Mouse (Mus musculus) embryonic facial prominence, embryonic 15.5 days (tissue): ENCODE results near the gene Crispld2. TPM values are rescaled to one million over a fixed set of nuclear protein-coding genes. Genes with fewer than 3 reads are reported as not detected.

Experiments used
- ATAC-seq: fragments of 200-750 bp; cut with Nextera tagmentation; 2 replicates; pipeline ENCODE4 v1.8.0; 2017; ENCODE audit warnings: low read depth, moderate TSS enrichment; ENCODE audit not compliant: insufficient number of reproducible peaks, low FRiP score, low TSS enrichment
- H3K27ac ChIP-seq: fragments of 300-500 bp; sonication (generic); replicated peaks from 2 replicates; pipeline ENCODE4 v1.5.1; 2015; ENCODE audit warnings: mild to moderate bottlenecking, inconsistent platforms
- H3K27me3 ChIP-seq: fragments of 300-500 bp; sonication (generic); 2 replicates; pipeline ENCODE4 v1.6.1; 2015; ENCODE audit warnings: inconsistent platforms
- H3K36me3 ChIP-seq: fragments of 300-500 bp; sonication (generic); 2 replicates; pipeline ENCODE4 v1.6.1; 2015; ENCODE audit warnings: mild to moderate bottlenecking, inconsistent platforms
- H3K4me1 ChIP-seq: fragments of 300-500 bp; sonication (generic); 2 replicates; pipeline ENCODE4 v1.6.1; 2015; ENCODE audit warnings: inconsistent platforms
- H3K4me2 ChIP-seq: fragments of 300-500 bp; sonication (generic); replicated peaks from 2 replicates; pipeline ENCODE4 v1.6.1; 2015; ENCODE audit warnings: mild to moderate bottlenecking, inconsistent platforms
- H3K4me3 ChIP-seq: fragments of 300-500 bp; sonication (generic); replicated peaks from 2 replicates; pipeline ENCODE4 v1.5.1; 2015; ENCODE audit warnings: mild to moderate bottlenecking, inconsistent platforms
- H3K9ac ChIP-seq: fragments of 300-500 bp; sonication (generic); 2 replicates; pipeline ENCODE4 v1.6.1; 2015; ENCODE audit warnings: inconsistent platforms
- H3K9me3 ChIP-seq: fragments of 300-500 bp; sonication (generic); replicated peaks from 2 replicates; pipeline ENCODE4 v1.6.1; 2016; ENCODE audit warnings: inconsistent platforms
- WGBS: fragments of 180-500 bp; shearing (Covaris S2); methylation state at CpG from one replicate; pipeline ENCODE4 v1.1.7; 2015; 5-methylcytosine and 5-hydroxymethylcytosine counted together
- polyA plus RNA-seq: library from polyadenylated mRNA; unstranded; fragments of >200 nt; fragmentation: Nextera tagmentation; extraction: Ambion mirVana; gene quantifications from 2 replicates; pipeline ENCODE4 v1.2.1, GENCODE M21; 2015

Crispld2 gene
- polyA plus RNA-seq, 1 experiment from 2014 or later = 13.1 TPM

DNA sequence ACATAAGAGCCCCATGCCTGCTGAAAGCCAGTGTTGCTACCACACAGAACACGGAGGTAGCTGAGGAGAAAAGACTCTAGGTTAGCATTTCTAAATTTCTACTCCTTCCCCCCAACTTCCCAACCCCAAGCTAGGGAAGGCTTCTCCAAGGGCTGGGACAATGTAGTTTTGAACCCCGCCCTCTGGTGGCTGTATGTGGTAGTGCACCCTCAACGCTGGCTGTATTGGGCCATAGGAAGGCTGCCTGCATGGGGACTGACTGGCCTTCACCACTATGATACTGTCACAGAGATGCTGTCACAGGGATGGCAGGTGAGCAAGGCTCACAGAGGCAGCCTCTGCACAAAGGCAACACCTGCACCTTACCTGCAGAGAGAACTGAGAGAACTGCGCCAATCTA lies 79.4 kb downstream of the Crispld2 start:
- ATAC-seq = no peak
- H3K27ac ChIP-seq = no peak overlapping the region
- no peaks in the 10 kb centered on the region for H3K27me3 ChIP-seq
- no peak overlapping the region for H3K4me3 ChIP-seq
- H3K9me3 ChIP-seq = no peaks in the 10 kb centered on the region
- H3K36me3 ChIP-seq = no peaks in the 10 kb centered on the region
- H3K4me1 ChIP-seq = peaks cover 31% of the 10 kb centered on the region; the same call in 1 of the 2 replicates
- H3K9ac ChIP-seq = no peak overlapping the region
- 25% methylated on average over 4 of the region's 4 CpGs for WGBS
- no peak overlapping the region for H3K4me2 ChIP-seq

DNA sequence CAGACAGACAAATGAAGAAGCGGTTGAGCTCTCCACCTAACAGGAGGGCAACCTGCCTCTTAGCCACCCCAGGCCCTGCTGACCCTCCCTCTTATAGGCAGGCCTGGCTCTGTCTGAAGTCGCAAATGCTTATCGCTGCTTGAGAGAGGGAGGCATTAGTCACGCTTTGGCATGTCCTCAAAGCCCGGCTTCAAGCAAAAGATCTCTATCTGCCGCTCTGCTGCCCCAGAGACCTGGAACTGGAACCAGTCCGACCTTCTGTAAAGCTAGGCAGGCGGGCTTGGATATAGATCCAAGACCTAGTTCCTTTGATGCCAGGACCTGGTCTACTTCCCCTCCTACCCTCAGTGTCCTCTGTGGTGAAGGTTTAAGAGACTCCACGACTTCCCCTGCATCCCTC lies 80.0 kb downstream of the Crispld2 start:
- Histone ChIP-seq H3K4me1 (peaks cover 31% of the 10 kb centered on the region; the same call in 1 of the 2 replicates), H3K9me3 (no peaks in the 10 kb centered on the region), H3K27ac (no peak overlapping the region), H3K4me2 (no peak overlapping the region), H3K9ac (no peak overlapping the region), H3K36me3 (no peaks in the 10 kb centered on the region), H3K27me3 (no peaks in the 10 kb centered on the region), H3K4me3 (no peak overlapping the region)
- 50% methylated on average over 9 of the region's 9 CpGs for WGBS
- ATAC-seq = no peak

DNA sequence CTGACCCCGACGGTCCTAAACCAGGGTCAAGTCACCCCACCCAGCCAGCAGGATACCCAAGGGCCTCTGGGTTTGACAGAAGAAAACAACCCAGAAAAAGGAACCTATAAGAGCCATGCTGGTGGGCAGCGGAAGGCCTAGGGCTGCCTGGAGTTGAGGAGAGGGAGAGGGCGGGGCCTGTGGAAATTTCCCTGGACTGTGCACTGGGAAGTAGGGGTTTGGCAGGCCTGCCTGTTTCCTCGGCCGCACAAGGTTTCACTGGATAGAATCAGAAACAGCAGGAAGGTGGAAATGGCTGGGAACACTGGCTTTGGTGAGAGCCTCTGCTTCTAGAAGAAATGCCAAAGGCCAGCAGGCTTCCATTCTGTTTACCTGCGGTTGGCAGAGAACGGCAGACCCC lies 80.6 kb downstream of the Crispld2 start:
- H3K9me3 ChIP-seq = no peaks in the 10 kb centered on the region
- 67% methylated on average over 8 of the region's 8 CpGs for WGBS
- no peak for ATAC-seq
- no peak overlapping the region for H3K4me3 ChIP-seq
- H3K27ac ChIP-seq = no peak overlapping the region
- H3K36me3 ChIP-seq = no peaks in the 10 kb centered on the region
- H3K4me1 ChIP-seq = peaks cover 31% of the 10 kb centered on the region; the same call in 1 of the 2 replicates
- no peak overlapping the region for H3K9ac ChIP-seq
- no peak overlapping the region for H3K4me2 ChIP-seq
- no peaks in the 10 kb centered on the region for H3K27me3 ChIP-seq

DNA sequence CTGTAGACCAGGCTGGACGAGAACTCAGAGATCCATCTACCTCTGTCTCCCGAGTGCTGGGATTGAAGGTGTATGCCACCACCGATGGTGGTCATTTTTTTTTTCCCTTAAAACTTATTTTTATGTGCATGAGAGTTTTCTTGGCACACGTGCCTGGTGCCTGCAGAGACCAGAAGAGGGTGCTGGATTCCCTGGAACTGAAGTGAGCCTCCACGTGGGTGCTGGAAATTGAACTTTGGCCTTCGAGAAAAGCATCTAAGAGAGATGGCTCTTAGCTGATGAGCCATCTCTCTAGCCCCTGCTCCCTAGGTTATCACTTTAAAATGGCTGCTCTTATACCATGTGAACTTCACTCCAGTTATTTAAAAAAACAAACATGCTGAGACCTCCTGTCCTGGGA lies 82.3 kb downstream of the Crispld2 start:
- H3K4me2 ChIP-seq = no peak overlapping the region
- no peak overlapping the region for H3K27ac ChIP-seq
- no peaks in the 10 kb centered on the region for H3K27me3 ChIP-seq
- no peak for ATAC-seq
- WGBS = 73% methylated on average over 6 of the region's 6 CpGs
- no peak overlapping the region for H3K4me3 ChIP-seq
- peaks cover 26% of the 10 kb centered on the region; the same call in 1 of the 2 replicates for H3K4me1 ChIP-seq
- H3K9me3 ChIP-seq = no peaks in the 10 kb centered on the region
- no peak overlapping the region for H3K9ac ChIP-seq
- no peaks in the 10 kb centered on the region for H3K36me3 ChIP-seq

DNA sequence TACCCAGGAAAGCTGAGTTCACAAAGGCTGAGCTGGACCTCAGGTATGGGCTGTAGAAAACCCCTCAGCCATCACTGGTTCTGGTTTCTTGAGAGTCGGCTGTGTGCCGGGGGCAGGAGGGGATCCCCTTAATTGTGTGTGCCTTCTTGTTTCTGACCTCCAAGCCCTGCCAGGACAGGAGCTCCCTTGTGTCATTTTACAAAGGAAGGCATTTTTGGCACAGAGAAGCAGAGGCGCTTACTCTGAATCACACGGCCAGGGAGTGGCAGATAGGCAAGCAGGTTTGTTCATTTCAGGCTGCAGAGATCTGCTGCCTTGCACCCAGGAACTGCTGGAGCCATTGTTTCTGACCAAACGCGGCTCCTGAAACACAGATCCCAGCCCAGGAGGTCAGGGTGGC lies 83.1 kb downstream of the Crispld2 start:
- Histone ChIP-seq H3K4me3 (no peak overlapping the region), H3K27ac (no peak overlapping the region), H3K4me2 (no peak overlapping the region), H3K4me1 (peaks cover 26% of the 10 kb centered on the region; the same call in 1 of the 2 replicates), H3K9ac (no peak overlapping the region), H3K9me3 (no peaks in the 10 kb centered on the region), H3K36me3 (no peaks in the 10 kb centered on the region), H3K27me3 (no peaks in the 10 kb centered on the region)
- 34% methylated on average over 6 of the region's 6 CpGs for WGBS
- ATAC-seq = no peak

DNA sequence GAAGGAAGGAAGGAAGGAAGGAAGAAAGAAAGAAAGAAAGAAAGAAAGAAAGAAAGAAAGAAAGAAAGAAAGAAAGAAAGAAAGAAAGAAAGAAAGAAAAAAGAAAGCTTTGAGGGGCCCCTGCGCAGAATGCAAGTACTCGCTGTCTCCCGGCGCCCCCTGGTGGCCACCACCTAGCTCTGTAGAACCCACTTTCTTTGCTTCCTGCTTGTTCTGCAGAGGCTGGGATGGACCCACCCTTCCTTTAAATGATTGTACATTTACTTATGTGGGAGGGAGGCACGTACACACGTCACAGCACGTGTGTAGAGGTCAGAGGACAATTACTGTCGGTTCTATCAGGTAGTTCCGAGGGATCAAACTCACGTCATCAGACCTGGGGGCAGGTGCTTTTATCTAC lies 85.8 kb downstream of the Crispld2 start:
- Histone ChIP-seq H3K4me2 (no peak overlapping the region), H3K36me3 (peaks cover 26% of the 10 kb centered on the region), H3K27ac (no peak overlapping the region), H3K4me1 (peaks cover 9% of the 10 kb centered on the region; the same call in 1 of the 2 replicates), H3K9ac (no peak overlapping the region), H3K4me3 (no peak overlapping the region), H3K9me3 (no peaks in the 10 kb centered on the region), H3K27me3 (no peaks in the 10 kb centered on the region)
- no peak for ATAC-seq
- WGBS = 11% methylated on average over 10 of the region's 10 CpGs

DNA sequence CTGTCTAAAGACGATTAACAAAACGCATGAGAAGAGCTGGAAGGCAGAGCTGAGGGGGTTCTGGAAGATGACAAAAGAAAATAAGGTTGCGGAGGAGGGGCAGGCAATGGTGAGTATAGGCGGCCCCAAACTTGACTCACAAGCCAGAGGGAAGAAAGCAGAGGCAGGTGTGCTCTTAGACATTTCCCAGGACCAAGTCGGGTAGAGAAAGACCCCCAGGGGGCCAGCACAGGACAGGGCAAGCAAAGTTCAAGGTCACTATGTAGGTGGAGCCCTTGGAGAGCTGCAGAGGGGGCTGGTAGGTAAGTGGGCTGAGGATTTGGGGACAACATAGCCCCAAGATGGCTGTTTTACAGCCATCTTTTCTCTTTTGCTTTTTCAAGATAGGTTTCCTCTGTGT lies 87.1 kb downstream of the Crispld2 start:
- H3K4me3 ChIP-seq = no peak overlapping the region
- peaks cover 33% of the 10 kb centered on the region for H3K36me3 ChIP-seq
- ATAC-seq = no peak
- H3K4me2 ChIP-seq = no peak overlapping the region
- WGBS = 49% methylated on average over 5 of the region's 5 CpGs
- H3K9me3 ChIP-seq = no peaks in the 10 kb centered on the region
- no peak overlapping the region for H3K27ac ChIP-seq
- no peak overlapping the region for H3K9ac ChIP-seq
- no peaks in the 10 kb centered on the region for H3K27me3 ChIP-seq
- 0 out of 2 replicates have a peak, but pooled peaks cover 5% of the 10 kb centered on the region for H3K4me1 ChIP-seq

DNA sequence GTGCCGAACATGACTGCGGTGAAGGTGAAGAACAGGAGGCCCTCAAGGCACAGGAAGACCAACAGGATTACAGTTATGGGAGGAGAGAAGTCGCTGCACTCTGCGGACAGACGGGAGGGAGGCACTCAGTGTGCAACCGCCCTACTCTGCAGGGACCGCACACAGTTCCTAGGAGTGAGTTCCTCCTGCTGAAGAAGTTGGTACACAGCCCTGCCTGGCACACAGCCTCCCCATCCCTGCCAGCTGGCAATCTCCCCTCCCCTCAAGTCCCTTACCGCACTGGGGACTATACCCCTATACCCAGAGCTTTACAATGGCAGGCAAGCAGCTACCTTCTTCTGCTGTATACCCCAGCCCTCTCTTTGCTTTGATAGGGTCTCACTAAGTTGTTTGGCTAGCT lies 91.0 kb downstream of the Crispld2 start:
- no peak for ATAC-seq
- H3K9me3 ChIP-seq = no peaks in the 10 kb centered on the region
- H3K9ac ChIP-seq = no peak overlapping the region

DNA sequence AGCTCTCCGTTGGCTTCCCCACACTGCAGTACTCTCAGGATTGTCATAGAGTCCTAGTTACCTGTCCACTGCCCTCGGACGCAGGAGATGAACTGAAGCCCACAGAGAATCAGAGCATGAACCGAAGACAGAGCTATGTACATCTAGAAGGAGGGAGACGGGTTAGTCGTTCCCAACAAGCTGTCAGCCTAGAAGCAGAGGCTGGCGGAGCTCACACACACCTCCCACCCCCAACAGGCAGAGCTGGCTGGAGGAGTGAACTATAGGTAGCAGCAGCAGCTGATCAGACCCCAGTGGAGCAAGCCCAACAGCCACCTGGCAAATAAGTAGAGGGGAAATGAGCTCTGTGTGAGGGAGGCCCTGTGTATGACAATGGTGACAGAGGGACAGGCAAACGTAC lies 92.5 kb downstream of the Crispld2 start:
- Histone ChIP-seq H3K36me3 (peaks cover 79% of the 10 kb centered on the region), H3K9ac (no peak overlapping the region), H3K4me3 (no peak overlapping the region), H3K4me1 (no peaks in the 10 kb centered on the region), H3K4me2 (no peak overlapping the region), H3K27ac (no peak overlapping the region), H3K9me3 (no peaks in the 10 kb centered on the region), H3K27me3 (no peaks in the 10 kb centered on the region)
- ATAC-seq = no peak
- WGBS = 86% methylated on average over 8 of the region's 8 CpGs

More for the DNA sequence above, 91.0 kb downstream of the Crispld2 start:
- Histone ChIP-seq H3K4me3 (no peak overlapping the region), H3K4me2 (no peak overlapping the region), H3K27ac (no peak overlapping the region), H3K27me3 (no peaks in the 10 kb centered on the region), H3K4me1 (no peaks in the 10 kb centered on the region), H3K36me3 (peaks cover 70% of the 10 kb centered on the region)
- WGBS = 90% methylated on average over 8 of the region's 8 CpGs

DNA sequence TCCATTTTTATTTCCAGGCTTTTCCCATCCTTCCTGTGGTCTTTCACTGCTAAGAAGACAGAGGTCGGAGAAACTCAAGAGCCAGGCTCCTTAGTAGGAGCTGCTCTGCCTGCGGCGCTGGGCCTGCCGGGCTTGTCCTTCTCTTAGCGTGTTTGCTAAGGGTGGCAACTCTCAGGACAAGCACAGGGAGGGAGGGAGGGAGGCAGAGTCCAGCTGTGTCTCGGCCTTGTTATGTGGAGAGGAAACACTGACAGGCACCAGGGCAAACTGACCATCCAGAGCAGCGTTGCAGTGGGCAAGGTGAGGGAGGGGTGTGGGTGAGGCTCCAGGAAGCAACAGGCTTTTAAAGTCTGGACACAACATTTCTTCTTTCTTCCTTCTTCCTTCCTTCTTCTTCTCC lies 97.3 kb downstream of the Crispld2 start:
- 77% methylated on average over 7 of the region's 7 CpGs for WGBS
- H3K4me1 ChIP-seq = no peaks in the 10 kb centered on the region
- H3K27me3 ChIP-seq = no peaks in the 10 kb centered on the region
- H3K4me2 ChIP-seq = no peak overlapping the region
- no peak overlapping the region for H3K4me3 ChIP-seq
- H3K27ac ChIP-seq = no peak overlapping the region
- ATAC-seq = no peak
- H3K9me3 ChIP-seq = no peaks in the 10 kb centered on the region
- H3K36me3 ChIP-seq = peaks cover 78% of the 10 kb centered on the region
- no peak overlapping the region for H3K9ac ChIP-seq

DNA sequence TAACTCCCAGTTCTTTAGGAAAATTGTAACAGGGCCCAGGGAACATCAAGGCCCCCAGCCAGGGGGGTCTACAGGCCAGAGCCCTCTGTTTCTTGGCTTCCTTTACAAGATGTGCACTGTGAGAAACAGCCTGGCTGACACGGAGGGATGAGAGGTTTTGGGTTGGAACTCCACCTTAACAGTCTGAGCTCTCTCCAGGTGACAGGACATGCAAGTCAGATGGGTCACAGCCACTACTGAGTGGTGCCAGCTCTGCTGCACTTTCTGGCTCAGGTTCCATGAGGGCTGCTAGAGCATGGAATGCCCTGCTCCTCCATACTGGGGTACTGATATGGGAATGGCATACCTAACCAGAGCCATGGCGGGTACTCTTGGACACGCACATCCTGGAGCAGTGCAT lies 98.8 kb downstream of the Crispld2 start:
- ATAC-seq = no peak
- H3K4me1 ChIP-seq = no peaks in the 10 kb centered on the region

DNA sequence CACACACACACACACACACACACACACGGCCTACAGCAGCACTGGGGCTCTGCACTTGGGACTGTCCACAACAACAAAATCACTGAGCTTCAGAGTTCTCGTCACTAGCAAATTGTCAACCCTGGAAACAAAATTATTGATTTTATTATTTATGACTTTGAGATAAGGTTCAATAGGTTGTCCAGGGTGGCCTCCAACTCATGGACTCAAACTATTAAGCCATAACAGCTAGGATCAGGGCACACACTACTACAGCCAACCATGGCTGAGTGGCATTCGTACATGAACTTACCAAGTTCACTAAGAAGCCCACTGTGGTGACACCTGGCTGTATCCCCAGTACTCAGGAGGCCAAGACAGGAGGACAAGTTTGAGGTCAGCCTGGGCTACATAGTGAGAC lies 100.9 kb downstream of the Crispld2 start:
- H3K4me3 ChIP-seq = no peak overlapping the region
- H3K27me3 ChIP-seq = no peaks in the 10 kb centered on the region
- H3K4me2 ChIP-seq = no peak overlapping the region
- peaks cover 4% of the 10 kb centered on the region; the same call in 1 of the 2 replicates for H3K4me1 ChIP-seq
- no peak for ATAC-seq
- no peaks in the 10 kb centered on the region for H3K9me3 ChIP-seq
- 92% methylated on average over 3 of the region's 3 CpGs for WGBS
- H3K36me3 ChIP-seq = peaks cover 42% of the 10 kb centered on the region
- no peak overlapping the region for H3K27ac ChIP-seq
- no peak overlapping the region for H3K9ac ChIP-seq

More for the DNA sequence above, 98.8 kb downstream of the Crispld2 start:
- 92% methylated on average over 3 of the region's 3 CpGs for WGBS
- no peak overlapping the region for H3K27ac ChIP-seq
- H3K9me3 ChIP-seq = no peaks in the 10 kb centered on the region
- peaks cover 62% of the 10 kb centered on the region for H3K36me3 ChIP-seq
- H3K27me3 ChIP-seq = no peaks in the 10 kb centered on the region
- H3K4me2 ChIP-seq = no peak overlapping the region
- no peak overlapping the region for H3K9ac ChIP-seq
- no peak overlapping the region for H3K4me3 ChIP-seq
